In genomic region chr7:19923797-19924196, GRCm38 (mm10) we compare ENCODE assay signal across 11 mouse cellular contexts. TPM values are rescaled to one million over a fixed set of nuclear protein-coding genes. Genes with fewer than 3 reads are reported as not detected.
A peak's percentile ranks its signal among the peaks of the same experiment; 100 is the strongest.
DNase-seq lines count a peak whose midpoint lies in the region; ATAC-seq and TF ChIP-seq lines count a peak whose summit lies in the region.
"Had no signal": no experiment of that assay in that cellular context is flagged by ENCODE, and none has a peak within 500 bp of the region (broad histone marks: within the 10 kb centered on the region; RNA-seq: fewer than 3 reads in every experiment).

No protein-coding gene starts in this region.

- peak; percentile 26 for DNase-seq in kidney, adult 18-20 months
- no peak for DNase-seq in kidney, adult 8-10 months
- peak; percentile 73 for DNase-seq in CD4-positive, CD25-positive, alpha-beta regulatory T cell, adult 2 months (ENCODE audit: low read depth, low spot score)
- DNase-seq in ZHBTc4 (ENCODE audit: low read depth, low spot score) = peak; percentile 80
- DNase-seq in splenic B cell, adult 2 months (ENCODE audit: low read depth, low spot score) = peak; percentile 66
- no peak for DNase-seq in left cerebral cortex, postnatal 36 days (ENCODE audit: low spot score in 2 of 2)
- no peak for DNase-seq in liver, postnatal 0 days

- no peak for TF ChIP-seq EP300 in liver, postnatal 0 days (IDR thresholded peaks at IDR 0.05; ENCODE audit: low read depth)

- intact Hi-C loops in left cerebral cortex, postnatal 36 days (cut with DNase I) = no loop called here

- no peaks in the 10 kb centered on the region for H3K9me3 ChIP-seq in liver, postnatal 0 days (ENCODE audit: low read length)
- H3K9me3 ChIP-seq: liver, embryonic 12.5 days; midbrain, embryonic 10.5 days had no signal

- no peak overlapping the region for H3K4me2 ChIP-seq in liver, postnatal 0 days (ENCODE audit: low read depth, low read length)
- H3K4me2 ChIP-seq: liver, embryonic 12.5 days had no signal

- no peaks in the 10 kb centered on the region for H3K27me3 ChIP-seq in splenic B cell, adult 2 months (ENCODE audit: control insufficient read depth, insufficient read depth, low read length, poor library complexity, severe bottlenecking)
- no peaks in the 10 kb centered on the region for H3K27me3 ChIP-seq in liver, postnatal 0 days (ENCODE audit: insufficient read depth, low read length)
- H3K27me3 ChIP-seq: Patski had no signal

- no peak for TF ChIP-seq CTCF in liver, postnatal 0 days (IDR thresholded peaks at IDR 0.05; ENCODE audit: low read depth)

- H3K4me1 ChIP-seq in liver, postnatal 0 days (ENCODE audit: insufficient read depth) = peaks cover 9% of the 10 kb centered on the region

- no peak for ATAC-seq in liver, postnatal 0 days
- ATAC-seq: liver, embryonic 12.5 days; Patski had no signal

- WGBS in liver, postnatal 0 days (ENCODE audit: insufficient replicate concordance) = 40% methylated on average over 7 of the region's 15 CpGs

- H3K4me3 ChIP-seq in liver, postnatal 0 days (ENCODE audit: low read depth, low read length) = no peak overlapping the region
- H3K4me3 ChIP-seq: liver, embryonic 12.5 days; midbrain, embryonic 10.5 days had no signal

- H3K27ac ChIP-seq in liver, postnatal 0 days (ENCODE audit: low read depth) = no peak overlapping the region
- H3K27ac ChIP-seq: liver, embryonic 12.5 days; midbrain, embryonic 10.5 days had no signal

- no peak overlapping the region for H3K9ac ChIP-seq in liver, postnatal 0 days (replicated peaks)
- H3K9ac ChIP-seq: liver, embryonic 12.5 days had no signal

- H3K36me3 ChIP-seq in splenic B cell, adult 2 months (ENCODE audit: control insufficient read depth, insufficient read depth, low read length, poor library complexity, severe bottlenecking) = no peaks in the 10 kb centered on the region
- no peaks in the 10 kb centered on the region for H3K36me3 ChIP-seq in liver, postnatal 0 days (replicated peaks; ENCODE audit: insufficient read depth, low read length)
- H3K36me3 ChIP-seq: liver, embryonic 12.5 days; midbrain, embryonic 10.5 days had no signal

RNA-seq across cellular contexts. Expression of gene Pvr, which starts 2.8 kb away (rescaled TPM):
- 10 to 100 TPM; 10.7 to 12.0 TPM for total RNA-seq in left cerebral cortex, postnatal 36 days (2021)
- polyA plus RNA-seq in liver, postnatal 0 days (2015; fragmentation: Nextera tagmentation; extraction: Ambion mirVana) = 2.2 and 3.0 TPM in 2 replicates

RNA-seq across cellular contexts. Expression of gene Igsf23, which starts 26.8 kb away (rescaled TPM):
- total RNA-seq in left cerebral cortex, postnatal 36 days (2021) = not detected
- 0.69 and 0.89 TPM in 2 replicates for polyA plus RNA-seq in liver, postnatal 0 days (2015; fragmentation: Nextera tagmentation; extraction: Ambion mirVana)
- total RNA-seq: layer of hippocampus, postnatal 14 days had no signal

RNA-seq across cellular contexts. Expression of gene Ceacam19, which starts 36.0 kb away (rescaled TPM):
- total RNA-seq in left cerebral cortex, postnatal 36 days (2021) = not detected
- not detected in 2 replicates for polyA plus RNA-seq in liver, postnatal 0 days (2015; fragmentation: Nextera tagmentation; extraction: Ambion mirVana)
- total RNA-seq: layer of hippocampus, postnatal 14 days had no signal
- polyA plus RNA-seq: liver, embryonic 12.5 days; midbrain, embryonic 10.5 days had no signal

RNA-seq across cellular contexts. Expression of gene Ceacam20, which starts 41.4 kb away (rescaled TPM):
- total RNA-seq in left cerebral cortex, postnatal 36 days (2021) = not detected
- polyA plus RNA-seq in liver, postnatal 0 days (2015; fragmentation: Nextera tagmentation; extraction: Ambion mirVana) = not detected in 2 replicates
- total RNA-seq: layer of hippocampus, postnatal 14 days had no signal
- polyA plus RNA-seq: liver, embryonic 12.5 days; midbrain, embryonic 10.5 days; Patski had no signal

Comparison
In these comparisons a context has a peak if more than half of its experiments do, and no peak if none do; other contexts are left out.
1. DNase-seq: peak in kidney, adult 18-20 months (single experiment), CD4-positive, CD25-positive, alpha-beta regulatory T cell, adult 2 months (single experiment), ZHBTc4 (single experiment) and splenic B cell, adult 2 months (single experiment); none in kidney, adult 8-10 months (0 of 2), left cerebral cortex, postnatal 36 days (0 of 2) and liver, postnatal 0 days (single experiment).